In genomic region chr17:8802889-8803799, GRCm38 (mm10) we compare ENCODE assay signal across 9 mouse cellular contexts.
A peak's percentile ranks its signal among the peaks of the same experiment; 100 is the strongest.
DNase-seq lines count a peak whose midpoint lies in the region; ATAC-seq and TF ChIP-seq lines count a peak whose summit lies in the region.
"Had no signal": no experiment of that assay in that cellular context is flagged by ENCODE, and none has a peak within 500 bp of the region (broad histone marks: within the 10 kb centered on the region; RNA-seq: fewer than 3 reads in every experiment).

No protein-coding gene starts in this region.

- no peak overlapping the region for H3K27ac ChIP-seq in heart, embryonic 13.5 days (replicated peaks)
- peak overlapping the region; percentile 92 for H3K27ac ChIP-seq in forebrain, postnatal 0 days (ENCODE audit: low read depth, low read length)
- H3K27ac ChIP-seq in midbrain, embryonic 10.5 days (replicated peaks), result peak overlapping the region; percentile 91

- H3K9me3 ChIP-seq in heart, embryonic 13.5 days, result no peaks in the 10 kb centered on the region
- no peaks in the 10 kb centered on the region for H3K9me3 ChIP-seq in forebrain, postnatal 0 days (ENCODE audit: low read length)
- H3K9me3 ChIP-seq in midbrain, embryonic 10.5 days (replicated peaks), result no peaks in the 10 kb centered on the region

- TF ChIP-seq POLR2A in lung, adult 2 months (IDR thresholded peaks at IDR 0.05; ENCODE audit: borderline replicate concordance, extremely low read depth, low read depth, low read length), result no peak

- no peak for ATAC-seq in heart, embryonic 13.5 days (ENCODE audit: extremely low read depth, insufficient number of reproducible peaks, low FRiP score, low TSS enrichment)
- ATAC-seq in forebrain, postnatal 0 days, result peak; percentile 14; the same call in 1 of the 2 replicates

- no peak for DNase-seq in heart, postnatal 10 days
- DNase-seq in WW6 (ENCODE audit: low read depth, low spot score), result peak; percentile 14
- DNase-seq in forebrain, postnatal 0 days, result peak; percentile 78
- peak; percentile 60 for DNase-seq in midbrain, embryonic 10.5 days (ENCODE audit: low spot score)
- no peak for DNase-seq in ovary, adult 18-20 months (ENCODE audit: low spot score)
- DNase-seq in lung, adult 2 months, result no peak
- DNase-seq in c-Kit-positive CD71-positive TER-119-positive erythroid progenitor cells, embryonic 14.5 days (ENCODE audit: low spot score), result no peak

- peaks cover 27% of the 10 kb centered on the region for H3K4me1 ChIP-seq in heart, embryonic 13.5 days
- peaks cover 10% of the 10 kb centered on the region; the same call in 1 of the 2 replicates for H3K4me1 ChIP-seq in forebrain, postnatal 0 days (ENCODE audit: insufficient read depth)
- H3K4me1 ChIP-seq in midbrain, embryonic 10.5 days, result peaks cover 49% of the 10 kb centered on the region
- H3K4me1 ChIP-seq in lung, adult 2 months (ENCODE audit: control insufficient read depth, insufficient read depth, low read length), result 0 out of 2 replicates have a peak, but pooled peaks cover 2% of the 10 kb centered on the region

- peaks cover 98% of the 10 kb centered on the region for H3K27me3 ChIP-seq in heart, embryonic 13.5 days (replicated peaks)
- H3K27me3 ChIP-seq in forebrain, postnatal 0 days (ENCODE audit: insufficient read depth, low read length), result peaks cover 15% of the 10 kb centered on the region
- peaks cover 87% of the 10 kb centered on the region for H3K27me3 ChIP-seq in midbrain, embryonic 10.5 days (ENCODE audit: low read depth, poor library complexity, severe bottlenecking)
- H3K27me3 ChIP-seq: CH12.LX had no signal

- peak overlapping the region; percentile 71 for H3K4me3 ChIP-seq in heart, embryonic 13.5 days
- peak overlapping the region; percentile 83 for H3K4me3 ChIP-seq in forebrain, postnatal 0 days (ENCODE audit: low read depth, low read length)
- peak overlapping the region; percentile 83 for H3K4me3 ChIP-seq in midbrain, embryonic 10.5 days
- no peak overlapping the region for H3K4me3 ChIP-seq in lung, adult 2 months (replicated peaks; ENCODE audit: extremely low read depth, low read depth, low read length)

- intact Hi-C loops in heart, postnatal 10 days (cut with DNase I), result loop anchor here (5.0 kb wide), 3 partner anchors 54 to 191 kb away; no protein-coding TSS in a partner anchor

- H3K36me3 ChIP-seq in heart, embryonic 13.5 days, result no peaks in the 10 kb centered on the region
- H3K36me3 ChIP-seq in forebrain, postnatal 0 days (ENCODE audit: insufficient read depth), result no peaks in the 10 kb centered on the region
- no peaks in the 10 kb centered on the region for H3K36me3 ChIP-seq in midbrain, embryonic 10.5 days

- H3K9ac ChIP-seq in heart, embryonic 13.5 days, result no peak overlapping the region
- peak overlapping the region; percentile 90 for H3K9ac ChIP-seq in forebrain, postnatal 0 days

- 10% methylated on average over 27 of the region's 27 CpGs for WGBS in heart, embryonic 13.5 days
- 7% methylated on average over 27 of the region's 27 CpGs for WGBS in forebrain, postnatal 0 days
- WGBS in midbrain, embryonic 10.5 days, result 10% methylated on average over 27 of the region's 27 CpGs
- WGBS in lung, adult 2 months, result 23% methylated on average over 27 of the region's 27 CpGs

- peak overlapping the region; percentile 96 for H3K4me2 ChIP-seq in heart, embryonic 13.5 days
- peak overlapping the region; percentile 91 for H3K4me2 ChIP-seq in forebrain, postnatal 0 days (ENCODE audit: low read depth)

- TF ChIP-seq CTCF in forebrain, postnatal 0 days (IDR thresholded peaks at IDR 0.05; ENCODE audit: low read depth), result peak; percentile 23; the same call in 1 of the 2 replicates
- no peak for TF ChIP-seq CTCF in lung, adult 2 months (IDR thresholded peaks at IDR 0.05; ENCODE audit: insufficient read depth, low read length)

Comparison
In these comparisons a context has a peak if more than half of its experiments do, and no peak if none do; other contexts are left out.
1. DNase-seq: peak in WW6 (single experiment), forebrain, postnatal 0 days (single experiment) and midbrain, embryonic 10.5 days (single experiment); none in heart, postnatal 10 days (0 of 2), ovary, adult 18-20 months (single experiment), lung, adult 2 months (single experiment) and c-Kit-positive CD71-positive TER-119-positive erythroid progenitor cells, embryonic 14.5 days (single experiment).